Mouse (Mus musculus) retina, postnatal 7 days (tissue): ENCODE results near the gene Fry.

Source experiments
- DNase-seq: peaks from one replicate; pipeline ENCODE4 v3.0.0-alpha.2; 2012; ENCODE audit warnings: low read depth, low spot score

Fry gene

DNA sequence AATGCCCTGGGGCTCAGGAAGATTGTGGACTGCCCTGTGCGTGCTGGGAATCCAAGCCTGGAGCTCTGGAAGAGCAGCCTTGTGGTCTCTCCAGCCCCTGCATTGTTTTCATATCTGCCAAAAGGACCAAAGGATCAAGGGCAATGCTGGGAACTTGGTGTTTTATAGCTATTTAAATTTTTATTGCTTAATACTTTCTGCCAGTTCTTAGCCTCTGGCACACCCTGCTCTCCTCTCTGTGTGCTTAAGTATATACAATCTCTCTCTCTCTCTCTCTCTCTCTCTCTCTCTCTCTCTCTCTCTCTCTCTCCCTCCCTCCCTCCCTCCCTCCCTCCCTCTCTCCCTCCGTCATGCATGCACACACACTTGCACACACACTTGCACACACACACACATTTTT is 147.5 kb downstream of the Fry start:
- no peak for DNase-seq

GRCm38 (mm10) chr5:150268261-150268660 is 149.8 kb downstream of the Fry start:
- no peak for DNase-seq

- DNase-seq, result no peak
These were observed 152.0 kb downstream of the Fry start for GRCm38 (mm10) chr5:150270468-150270867.

- DNase-seq, result no peak
These were observed 153.7 kb downstream of the Fry start for GRCm38 (mm10) chr5:150272173-150272572.

DNA sequence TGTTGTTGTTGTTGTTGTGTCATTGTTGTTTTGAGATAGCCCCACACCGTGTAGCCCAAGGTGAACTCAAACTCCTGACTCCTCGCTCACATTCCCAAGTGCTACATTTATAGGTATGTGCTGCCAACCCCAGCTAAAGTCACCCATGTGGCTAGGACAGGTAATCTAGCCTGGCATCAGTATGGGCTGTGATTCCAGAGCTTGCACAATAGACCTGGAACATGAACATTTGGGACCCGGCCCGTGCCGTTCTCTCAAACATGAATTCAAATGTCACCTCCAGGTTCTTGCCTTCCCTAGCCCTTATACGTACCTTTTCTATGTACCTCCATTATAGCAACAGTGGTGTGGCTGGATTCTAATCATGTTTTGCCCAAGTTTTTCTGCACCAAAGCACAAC is 156.9 kb downstream of the Fry start:
- DNase-seq, result no peak

GRCm38 (mm10) chr5:150276611-150277010 is 158.2 kb downstream of the Fry start:
- DNase-seq, result no peak

GRCm38 (mm10) chr5:150279387-150279786 is 160.9 kb downstream of the Fry start:
- DNase-seq, result no peak

DNA sequence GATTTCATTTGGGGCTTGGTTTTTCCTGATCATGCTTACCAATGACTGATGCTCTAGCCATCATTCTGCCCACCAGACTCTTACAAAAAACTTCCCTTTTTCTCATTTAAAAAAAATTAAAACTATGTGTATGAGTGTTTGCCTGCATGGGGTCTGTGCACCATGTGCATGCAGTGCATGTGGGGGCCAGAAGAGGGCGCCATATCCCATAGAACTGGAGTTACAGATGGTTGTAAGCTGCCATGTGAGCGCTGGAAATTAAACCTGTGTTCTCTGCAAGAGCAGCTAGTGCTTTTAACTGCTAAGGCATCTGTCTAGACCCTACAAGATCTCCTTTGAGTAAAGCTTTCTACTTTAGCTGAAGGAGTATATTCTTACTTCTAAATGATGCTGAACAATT is 162.6 kb downstream of the Fry start:
- no peak for DNase-seq

- no peak for DNase-seq
These were observed 163.6 kb downstream of the Fry start for GRCm38 (mm10) chr5:150282091-150282490.

DNA sequence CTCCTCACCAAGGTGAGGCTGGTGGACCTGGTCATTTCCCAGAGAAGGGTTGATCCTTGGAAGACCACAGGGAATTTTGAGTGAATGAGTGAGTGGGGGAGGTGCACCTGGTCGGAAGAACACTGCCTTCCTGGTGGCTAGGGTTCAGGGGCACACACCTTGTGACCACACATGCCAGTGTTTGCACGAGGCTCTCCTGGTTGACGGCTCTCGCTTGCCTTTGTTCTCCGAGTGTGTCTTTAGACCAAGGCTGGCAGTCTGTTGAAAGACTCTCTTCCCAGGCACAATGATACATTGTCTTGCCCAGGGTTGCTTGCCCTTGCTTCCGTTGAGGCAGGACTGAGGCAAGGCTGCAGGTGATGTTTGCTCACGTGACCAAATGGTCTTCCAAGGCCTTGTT is 169.5 kb downstream of the Fry start:
- no peak for DNase-seq

DNA sequence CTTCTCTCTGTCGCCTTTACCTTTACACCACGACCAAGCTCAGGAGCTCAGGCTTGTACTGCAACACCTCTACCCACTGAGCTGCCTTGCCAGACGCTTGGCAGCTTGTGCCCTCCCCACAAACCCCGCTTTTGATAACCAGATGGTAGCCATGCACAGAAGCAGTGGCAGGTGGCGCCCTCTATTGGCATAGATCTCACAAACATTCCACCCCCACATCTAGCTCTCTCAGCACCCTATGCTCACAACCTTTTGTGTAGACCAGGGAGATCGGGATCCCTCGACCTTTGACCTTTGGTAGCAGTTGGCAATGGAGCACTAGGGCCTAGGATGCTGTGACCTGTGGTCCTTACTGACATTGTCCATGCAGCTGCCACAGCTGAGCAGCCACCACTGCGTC is 171.2 kb downstream of the Fry start:
- no peak for DNase-seq

DNA sequence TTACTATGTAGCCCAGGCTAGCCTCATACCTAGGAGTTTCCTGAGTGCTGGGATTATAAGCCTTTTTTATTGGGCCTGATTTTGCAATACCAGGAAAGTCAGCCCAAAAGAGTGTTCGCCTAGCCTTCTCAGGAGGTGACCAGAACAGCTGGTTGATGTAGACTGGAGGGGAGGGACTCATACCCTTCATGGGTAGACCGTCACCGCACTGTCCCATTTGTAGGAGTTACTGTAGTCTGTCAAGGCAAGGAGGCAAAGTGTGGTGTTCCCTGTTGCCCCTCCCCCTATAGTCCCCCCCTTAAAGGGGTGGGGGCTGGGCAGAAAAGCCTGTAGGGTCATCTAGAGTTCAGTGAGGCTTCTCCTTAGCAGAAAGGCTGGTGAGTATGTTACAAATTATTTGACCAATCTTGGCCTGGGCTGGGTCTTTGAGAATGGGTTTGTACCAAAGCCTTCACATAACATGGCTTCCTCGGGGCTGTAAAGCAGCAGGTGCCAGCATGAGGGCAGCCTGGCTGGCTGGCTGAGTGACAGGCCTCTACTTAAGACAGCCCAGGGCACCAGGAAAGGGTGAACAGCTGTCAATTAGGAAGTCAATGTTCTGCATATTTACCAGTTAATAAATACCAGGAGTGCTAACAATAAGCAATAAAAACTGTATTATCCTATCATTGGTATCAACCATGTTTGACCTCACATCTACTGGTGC is 172.2 kb downstream of the Fry start:
- DNase-seq, result no peak

- DNase-seq, result no peak
These were observed 172.8 kb downstream of the Fry start for GRCm38 (mm10) chr5:150291216-150291615.

DNA sequence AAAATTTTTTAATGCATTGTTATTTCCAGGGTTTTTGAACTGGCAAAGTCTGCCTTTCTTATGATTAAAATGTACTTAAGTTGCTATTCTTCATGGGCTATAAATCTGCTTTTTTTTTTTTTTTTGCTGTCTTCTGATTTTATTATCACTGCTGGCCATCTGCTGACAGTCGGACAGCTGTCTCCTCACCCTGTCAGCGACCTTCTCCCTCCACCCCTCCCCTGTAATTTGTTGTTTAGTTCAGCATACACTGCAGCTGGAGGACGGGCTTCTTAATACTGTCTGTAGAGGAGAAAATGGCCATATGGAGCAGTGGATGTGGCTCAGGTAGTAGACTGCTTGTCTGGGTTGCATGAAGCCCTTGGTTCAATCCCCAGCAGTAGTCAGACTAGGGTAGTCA is 173.7 kb downstream of the Fry start:
- DNase-seq, result no peak

DNA sequence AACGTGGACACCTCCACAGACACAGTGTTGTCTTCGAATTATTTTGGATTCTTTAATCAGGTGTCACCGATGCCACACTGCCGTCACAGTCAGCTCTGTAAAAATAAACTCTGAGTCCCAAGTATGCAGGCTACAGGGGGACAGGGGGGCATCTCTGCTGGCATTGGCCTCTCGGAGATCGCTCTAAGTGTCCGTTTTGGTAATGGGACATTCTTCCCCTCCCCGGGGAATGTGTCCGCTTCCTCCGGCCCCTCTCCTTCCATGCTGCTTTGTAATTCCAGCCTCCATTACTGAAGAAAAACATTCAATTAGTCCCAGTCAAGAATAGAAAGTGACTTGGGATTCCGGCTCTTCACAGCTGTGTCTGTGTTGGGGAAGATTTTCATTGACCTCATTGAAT is 175.9 kb downstream of the Fry start:
- DNase-seq, result no peak

DNA sequence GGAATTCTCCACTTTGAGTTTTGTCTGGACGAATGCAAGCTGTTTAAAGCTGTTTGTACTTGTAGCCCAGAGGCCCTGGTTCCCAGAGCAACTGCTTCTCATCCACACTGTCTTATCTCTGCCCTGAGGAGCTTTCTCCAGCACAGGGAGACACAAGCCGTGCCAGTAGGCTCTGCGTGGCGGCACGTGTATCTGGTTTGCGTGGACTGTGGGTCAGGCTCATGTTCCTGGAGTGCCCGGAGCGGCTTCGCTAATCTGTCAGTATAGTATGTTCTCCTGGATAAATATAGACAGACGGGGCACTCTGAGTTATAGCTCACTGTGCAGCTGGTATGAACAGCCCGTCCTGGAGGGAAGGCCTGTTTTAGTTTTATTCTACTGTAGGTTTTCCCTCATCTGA is 176.7 kb downstream of the Fry start:
- no peak for DNase-seq

DNA sequence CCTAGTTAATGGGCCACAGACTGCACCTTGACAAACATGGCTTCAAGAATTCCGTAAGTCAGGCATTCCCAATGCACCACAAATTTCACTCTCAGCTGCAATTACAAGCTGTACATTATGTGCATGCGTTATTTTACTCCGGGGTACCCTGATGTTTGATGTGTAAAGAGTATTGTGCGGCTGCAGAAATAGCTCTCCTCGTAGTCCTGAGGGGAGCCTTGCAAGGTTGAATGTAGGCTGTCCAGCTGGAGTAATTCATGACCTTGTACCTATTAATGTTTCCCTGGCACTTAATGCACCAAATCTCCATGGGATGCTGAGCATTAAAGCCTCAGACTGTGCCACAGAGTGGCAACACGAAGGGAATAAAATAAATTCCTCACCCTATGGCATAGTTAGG is 180.5 kb downstream of the Fry start:
- DNase-seq, result no peak

GRCm38 (mm10) chr5:150302123-150302522 is 183.7 kb downstream of the Fry start:
- DNase-seq, result no peak

DNA sequence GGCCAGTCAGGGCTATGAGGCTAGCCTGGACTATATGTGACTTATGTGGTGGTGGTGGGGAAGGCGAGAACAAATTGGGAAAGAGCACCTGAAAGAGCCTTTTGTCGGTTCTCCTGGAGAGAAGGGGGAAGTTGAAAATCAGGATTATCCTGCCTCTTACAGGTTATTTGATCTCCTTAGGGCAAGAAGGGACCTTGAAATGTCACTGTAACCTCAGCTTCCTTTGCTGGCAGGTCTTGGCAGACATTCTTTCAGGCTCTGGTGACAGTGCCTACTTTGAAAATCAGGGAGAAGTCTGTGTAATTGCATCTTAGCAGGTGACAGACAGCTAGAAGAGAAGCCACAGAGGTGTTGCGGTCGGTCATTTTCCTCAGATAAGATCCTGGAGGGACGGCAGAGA is 184.6 kb downstream of the Fry start:
- no peak for DNase-seq

GRCm38 (mm10) chr5:150306497-150306896 is 188.1 kb downstream of the Fry start:
- no peak for DNase-seq

GRCm38 (mm10) chr5:150313229-150313628 is 194.8 kb downstream of the Fry start:
- DNase-seq, result no peak

- DNase-seq, result no peak
These were observed 196.1 kb downstream of the Fry start for GRCm38 (mm10) chr5:150314582-150314981.

DNA sequence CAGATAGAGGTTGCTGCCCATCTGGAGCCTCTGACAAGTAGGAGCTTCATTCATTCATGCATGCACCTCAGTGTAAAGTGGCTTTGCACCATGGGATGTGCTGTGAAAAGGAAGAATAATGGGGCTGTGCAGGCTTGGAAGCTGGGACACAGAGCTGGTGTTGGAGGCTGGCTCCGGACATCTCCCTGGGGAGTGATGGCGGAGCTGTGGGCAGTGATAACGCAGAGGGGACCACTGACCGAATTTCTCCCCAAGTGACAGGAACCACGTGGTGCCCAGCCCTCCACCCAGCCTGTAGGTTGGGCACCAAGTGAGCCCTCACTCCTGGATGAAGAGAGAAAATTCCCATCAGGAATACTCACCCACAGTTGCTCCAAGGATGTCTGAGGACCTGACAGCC is 207.0 kb downstream of the Fry start:
- DNase-seq, result no peak

DNA sequence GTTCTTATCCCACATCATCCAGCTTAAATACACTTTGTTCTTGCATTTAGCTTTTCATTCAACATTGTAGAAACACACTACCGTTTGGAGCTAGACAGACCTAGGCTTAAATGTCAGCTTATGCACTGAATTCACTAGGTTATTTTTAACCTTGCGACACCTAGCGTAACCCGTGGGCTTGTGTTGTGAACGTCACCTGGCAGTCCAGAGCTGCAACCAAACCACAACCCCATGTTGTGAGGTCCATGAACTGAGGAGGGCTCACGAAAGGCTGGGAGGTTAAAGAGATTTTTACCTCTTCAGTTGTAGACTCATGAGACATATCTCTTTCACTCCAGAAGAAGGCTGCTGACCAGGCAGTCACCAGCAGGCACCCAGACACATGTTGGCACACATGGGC is 210.2 kb downstream of the Fry start:
- no peak for DNase-seq
